Mouse (Mus musculus) lung, embryonic 15.5 days (tissue): ENCODE results near the gene Map3k21. TPM values are rescaled to one million over a fixed set of nuclear protein-coding genes. Genes with fewer than 3 reads are reported as not detected.

Experiments
- polyA plus RNA-seq: library from polyadenylated mRNA; unstranded; fragments of >200 nt; fragmentation: Nextera tagmentation; extraction: Ambion mirVana; gene quantifications from 2 replicates; pipeline ENCODE4 v1.2.1, GENCODE M21; 2015

Gene Map3k21
- polyA plus RNA-seq, 1 experiment from 2014 or later, result 2.7 TPM

Other genes starting within 250 kb of the Map3k21 start
- gene Map10, start 240.6 kb upstream of the Map3k21 start, polyA plus RNA-seq, result 6.7 and 6.8 TPM in 2 replicates
- 30.6 and 32.7 TPM in 2 replicates for gene Ntpcr, start 180.5 kb upstream of the Map3k21 start, polyA plus RNA-seq
- 0.24 and 0.36 TPM in 2 replicates for gene Pcnx2, start 12.1 kb upstream of the Map3k21 start, polyA plus RNA-seq
- gene Kcnk1, start 84.7 kb downstream of the Map3k21 start, polyA plus RNA-seq, result 52.9 and 54.4 TPM in 2 replicates